Mouse (Mus musculus) cerebellum, adult 9-10 months (tissue): ENCODE results near the gene Letm1.

ENCODE experiments used
- DNase-seq: peaks from one replicate; pipeline ENCODE4 v3.0.0; 2022

The Letm1 gene

GRCm38 (mm10) chr5:33782345-33782998 is at the start of gene Letm1:
Gene Letm1, minus strand, starts transcription at chr5:33782817.
- DNase-seq: peak; percentile 96

DNA sequence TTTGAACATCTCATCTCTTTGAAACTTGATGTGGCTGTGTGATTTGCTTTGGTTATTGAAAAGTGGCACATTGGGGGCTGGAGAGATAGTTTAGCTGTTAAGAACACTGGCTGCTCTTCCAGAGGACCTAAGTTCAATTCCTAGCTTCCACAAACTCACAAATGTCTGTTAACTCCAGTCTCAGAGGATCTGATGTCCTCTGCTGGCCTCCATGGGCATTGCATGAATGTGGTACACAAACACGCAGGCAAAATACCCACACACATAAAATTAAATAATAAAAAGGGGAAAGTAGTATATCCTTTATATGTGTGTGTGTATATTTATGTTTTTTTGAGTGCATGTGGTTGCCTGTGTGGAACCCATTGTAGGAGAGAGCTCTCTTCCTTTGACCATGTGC is 48.2 kb upstream of the Letm1 start:
- DNase-seq: no peak

- no peak for DNase-seq
Measured at GRCm38 (mm10) chr5:33829958-33830357, 47.3 kb upstream of the Letm1 start.

- DNase-seq: no peak
Measured at GRCm38 (mm10) chr5:33828107-33828506, 45.5 kb upstream of the Letm1 start.

GRCm38 (mm10) chr5:33826001-33826400 is 43.4 kb upstream of the Letm1 start:
- no peak for DNase-seq

DNA sequence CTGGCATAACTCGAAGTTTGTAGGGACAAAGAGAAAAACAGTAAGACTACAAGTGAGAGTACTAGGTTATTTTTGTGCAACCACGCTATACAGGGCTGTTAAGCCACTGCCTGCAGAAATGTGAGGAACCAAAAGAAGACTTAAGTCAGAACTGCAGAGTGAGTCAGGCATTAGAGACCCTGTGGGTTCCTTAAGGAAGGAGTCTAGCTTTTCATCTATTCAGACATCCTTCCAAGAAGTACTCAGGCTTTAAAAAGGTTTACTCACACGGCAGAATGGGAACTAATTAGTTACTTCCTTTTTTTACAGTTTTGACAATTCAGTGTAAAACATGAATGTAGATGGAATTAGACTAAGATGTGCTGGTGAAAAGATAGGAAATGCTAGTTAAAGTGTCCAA is 39.8 kb upstream of the Letm1 start:
- no peak for DNase-seq

- no peak for DNase-seq
Measured at GRCm38 (mm10) chr5:33821901-33822427, 39.3 kb upstream of the Letm1 start.

DNA sequence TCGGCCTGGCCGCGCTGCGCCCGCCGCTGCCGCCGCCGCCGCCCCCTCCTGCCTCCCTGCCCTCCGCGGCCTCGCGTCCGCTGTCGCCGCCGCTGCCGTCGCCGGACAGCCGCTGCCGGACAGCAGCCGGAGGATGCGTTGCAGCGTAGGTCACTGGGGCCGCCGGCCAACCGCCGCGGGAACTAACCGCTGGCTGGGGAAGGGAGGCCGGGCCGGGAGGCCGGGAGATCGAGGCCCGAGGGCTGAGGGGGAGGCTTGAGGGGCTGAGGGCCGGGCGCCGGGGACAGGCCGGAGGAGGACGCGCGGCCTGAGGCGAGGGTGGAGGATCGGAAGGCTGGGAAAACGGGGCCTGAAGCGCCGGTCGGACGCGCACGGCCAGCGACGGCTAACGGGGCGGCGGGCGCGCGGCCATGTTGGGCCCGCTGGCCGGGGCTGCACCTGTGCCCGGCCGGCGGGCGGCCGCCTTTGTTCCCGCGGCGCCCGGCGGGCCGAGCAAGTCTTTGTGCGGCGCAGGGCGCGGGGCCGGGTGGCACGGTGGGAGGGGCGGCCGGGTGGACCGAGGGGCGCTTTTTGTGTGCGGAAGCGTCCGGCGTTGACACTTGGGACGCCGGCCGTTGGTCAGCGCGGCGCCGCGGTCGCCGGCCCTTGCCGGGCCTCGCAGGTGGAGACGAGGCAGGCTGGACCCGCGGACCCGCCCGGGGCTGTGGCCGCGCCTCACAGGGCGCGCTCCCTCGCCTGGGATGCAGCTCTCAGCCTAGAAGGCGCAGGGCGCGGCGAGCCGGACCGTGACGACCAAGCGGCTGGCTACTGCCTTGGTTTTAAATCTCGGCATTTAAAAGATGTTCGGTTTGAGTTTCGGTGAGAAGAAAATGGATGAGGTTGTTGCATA is 38.4 kb upstream of the Letm1 start:
- peak; percentile 50 for DNase-seq

- peak; percentile 91 for DNase-seq
Measured at GRCm38 (mm10) chr5:33819876-33820732, 37.5 kb upstream of the Letm1 start, which contains the start of gene Nsd2. Gene Nsd2, plus strand, starts transcription at chr5:33820725.

- DNase-seq: peak; percentile 46
Measured at GRCm38 (mm10) chr5:33819141-33819875, 36.7 kb upstream of the Letm1 start.

- no peak for DNase-seq
Measured at GRCm38 (mm10) chr5:33818104-33818503, 35.5 kb upstream of the Letm1 start.

- no peak for DNase-seq
Measured at GRCm38 (mm10) chr5:33816008-33816725, 33.5 kb upstream of the Letm1 start.

- no peak for DNase-seq
Measured at GRCm38 (mm10) chr5:33811519-33811918, 28.9 kb upstream of the Letm1 start.

DNA sequence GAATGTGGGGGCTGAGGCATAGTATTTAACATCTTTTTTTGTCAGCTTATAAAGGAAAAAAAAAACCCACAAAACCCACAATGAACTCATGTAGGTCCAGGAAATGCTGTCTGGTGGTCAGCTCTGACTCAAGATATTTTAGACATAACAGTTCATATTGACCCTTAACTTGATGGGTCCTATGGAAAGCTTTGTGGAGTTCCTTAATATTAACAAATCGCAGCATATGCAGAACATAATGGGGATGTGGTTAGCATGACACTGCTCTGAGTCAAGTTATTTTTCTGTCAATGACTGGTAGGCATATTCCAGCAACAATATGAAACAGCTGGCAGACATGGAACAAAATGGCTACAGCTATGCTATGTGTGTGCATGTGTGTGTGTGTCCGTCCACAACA is 20.7 kb upstream of the Letm1 start:
- no peak for DNase-seq

DNA sequence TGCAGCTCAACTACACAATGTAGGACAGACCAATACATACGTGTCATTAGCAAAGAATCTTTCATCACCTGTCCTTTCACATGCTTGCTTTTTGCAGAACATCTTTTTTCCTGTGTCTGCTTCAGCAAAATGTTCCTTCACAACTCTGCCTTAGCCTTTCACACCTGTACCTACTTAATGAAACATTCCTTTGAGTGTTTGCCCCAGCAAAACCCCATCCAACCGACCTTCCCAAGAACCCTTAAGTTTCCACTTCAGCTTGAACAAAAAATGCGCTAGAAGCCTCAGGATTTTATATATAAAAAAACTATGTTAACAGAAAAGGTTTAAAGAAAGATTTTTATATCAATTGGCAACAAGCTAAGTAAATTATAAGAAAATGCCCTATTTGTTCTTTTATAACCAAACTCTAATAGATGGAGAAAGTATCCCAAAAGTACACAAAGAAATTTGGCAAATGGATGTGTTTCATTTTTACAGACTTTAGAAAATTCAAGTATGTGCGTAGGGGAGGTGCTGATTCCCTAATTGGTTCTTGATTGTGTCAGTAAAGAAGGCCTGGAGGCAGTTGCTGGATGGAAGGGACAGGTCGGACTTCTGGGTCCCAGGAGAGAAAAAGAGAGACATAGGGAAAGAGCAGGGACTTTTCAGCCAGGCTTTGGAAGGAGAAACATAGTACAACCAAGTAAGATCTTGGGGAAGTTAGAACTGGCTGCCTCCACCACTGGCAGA is 9.5 kb upstream of the Letm1 start:
- no peak for DNase-seq

- no peak for DNase-seq
Measured at GRCm38 (mm10) chr5:33782999-33783390, 378 bp upstream of the Letm1 start.

- peak; percentile 41 for DNase-seq
Measured at GRCm38 (mm10) chr5:33781964-33782344, 663 bp downstream of the Letm1 start.

GRCm38 (mm10) chr5:33777195-33777594 is 5.4 kb downstream of the Letm1 start:
- no peak for DNase-seq

DNA sequence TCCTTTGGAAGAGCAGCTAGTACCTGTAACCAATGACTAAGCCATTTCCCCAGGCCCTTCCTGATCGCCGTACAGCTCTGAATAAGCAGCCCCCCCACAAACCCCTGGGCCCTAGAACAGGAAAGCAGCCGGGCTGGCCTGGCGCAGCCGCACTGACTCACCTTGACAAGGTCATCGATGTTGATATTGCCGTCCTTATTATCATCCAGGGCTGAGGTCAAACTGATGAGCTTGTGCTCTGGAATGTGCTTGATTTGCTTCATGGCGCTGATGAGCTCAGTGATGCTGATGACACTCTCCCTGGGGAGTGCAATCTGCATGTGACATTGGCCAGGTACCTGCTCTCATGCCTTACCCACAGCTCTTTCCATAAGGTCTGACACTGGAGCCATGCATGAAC is 39.1 kb downstream of the Letm1 start:
- DNase-seq: no peak

GRCm38 (mm10) chr5:33740548-33740947 is 42.1 kb downstream of the Letm1 start:
- DNase-seq: no peak

- DNase-seq: no peak
Measured at GRCm38 (mm10) chr5:33738341-33738740, 44.3 kb downstream of the Letm1 start.
